Mouse (Mus musculus) hindlimb bud, embryonic 11.5 days (tissue): ENCODE results near the gene Cast.

Experiments used
- DNase-seq: peaks from one replicate; pipeline ENCODE4 v3.0.0-alpha.2; 2012; ENCODE audit warnings: low read depth, low spot score; ENCODE audit errors: extremely low spot score

Gene Cast

GRCm38 (mm10) chr13:74696225-74696624 lies 112.4 kb downstream of the Cast start:
- no peak for DNase-seq

GRCm38 (mm10) chr13:74695497-74696193 lies 113.0 kb downstream of the Cast start:
- DNase-seq = no peak
